Comparison of ENCODE assay signal across 8 mouse cellular contexts in the genomic region with DNA sequence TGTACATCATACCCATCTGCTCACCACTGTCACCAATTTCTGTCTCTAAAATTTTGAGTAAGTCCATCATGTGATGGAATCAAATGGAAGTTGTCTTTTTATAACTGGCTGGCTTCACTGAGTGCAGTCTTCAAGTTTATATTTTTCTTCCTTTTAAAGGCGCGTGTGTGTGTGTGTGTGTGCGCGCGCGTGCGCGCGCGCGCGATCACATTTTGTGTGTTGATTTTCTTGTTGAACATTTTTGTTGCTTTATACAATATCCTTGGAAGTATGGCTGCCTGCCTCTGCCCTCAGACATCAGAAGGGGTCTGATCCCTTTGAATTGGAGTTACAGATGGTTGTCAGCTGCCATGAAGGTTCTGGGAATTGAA. TPM values are rescaled to one million over a fixed set of nuclear protein-coding genes. Genes with fewer than 3 reads are reported as not detected.
DNase-seq lines count a peak whose midpoint lies in the region; ATAC-seq and TF ChIP-seq lines count a peak whose summit lies in the region.

No protein-coding gene starts in this region.

- H3K9ac ChIP-seq in heart, embryonic 15.5 days, result peak overlapping the region; percentile 76
- peak overlapping the region; percentile 70 for H3K9ac ChIP-seq in forebrain, embryonic 12.5 days
- H3K9ac ChIP-seq in liver, embryonic 13.5 days, result peak overlapping the region; percentile 99

- H3K27ac ChIP-seq in heart, embryonic 15.5 days, result peak overlapping the region; percentile 90; the same call in 1 of the 2 replicates
- H3K27ac ChIP-seq in forebrain, embryonic 12.5 days, result peak overlapping the region; percentile 95; the same call in 1 of the 2 replicates
- no peak overlapping the region; the same call in 1 of the 2 replicates for H3K27ac ChIP-seq in liver, embryonic 13.5 days

- H3K9me3 ChIP-seq in heart, embryonic 15.5 days (replicated peaks), result no peaks in the 10 kb centered on the region
- H3K9me3 ChIP-seq in G1E (replicated peaks), result no peaks in the 10 kb centered on the region
- H3K9me3 ChIP-seq in forebrain, embryonic 12.5 days, result no peaks in the 10 kb centered on the region
- H3K9me3 ChIP-seq in liver, embryonic 13.5 days (replicated peaks), result no peaks in the 10 kb centered on the region

- H3K4me2 ChIP-seq in heart, embryonic 15.5 days, result peak overlapping the region; percentile 83
- H3K4me2 ChIP-seq in forebrain, embryonic 12.5 days, result peak overlapping the region; percentile 82
- H3K4me2 ChIP-seq in liver, embryonic 13.5 days, result peak overlapping the region; percentile 82

- TF ChIP-seq CTCF in G1E (IDR thresholded peaks at IDR 0.05; ENCODE audit: low read depth, low read length), result no peak

- DNase-seq in heart, postnatal 4 days, result no peak
- DNase-seq in G1E (ENCODE audit: low spot score), result no peak
- no peak for DNase-seq in liver, embryonic 13.5 days
- no peak for DNase-seq in frontal cortex, postnatal 25 days (ENCODE audit: low spot score in 2 of 2)
- no peak for DNase-seq in spleen, postnatal 36 days (ENCODE audit: low spot score in 2 of 2)
- DNase-seq in spleen, postnatal 4 days (ENCODE audit: low spot score in 2 of 2), result no peak

- H3K4me1 ChIP-seq in heart, embryonic 15.5 days (replicated peaks), result peaks cover 10% of the 10 kb centered on the region
- peaks cover 33% of the 10 kb centered on the region for H3K4me1 ChIP-seq in G1E (ENCODE audit: insufficient read depth, low read depth, low read length)
- peaks cover 17% of the 10 kb centered on the region for H3K4me1 ChIP-seq in forebrain, embryonic 12.5 days
- H3K4me1 ChIP-seq in liver, embryonic 13.5 days (replicated peaks), result peaks cover 29% of the 10 kb centered on the region

- peak overlapping the region; percentile 92 for H3K4me3 ChIP-seq in heart, embryonic 15.5 days
- peak overlapping the region; percentile 93 for H3K4me3 ChIP-seq in G1E (ENCODE audit: low read depth, low read length)
- H3K4me3 ChIP-seq in forebrain, embryonic 12.5 days (replicated peaks), result peak overlapping the region; percentile 97
- H3K4me3 ChIP-seq in liver, embryonic 13.5 days (replicated peaks), result peak overlapping the region; percentile 96

- H3K36me3 ChIP-seq in heart, embryonic 15.5 days, result peaks cover 21% of the 10 kb centered on the region
- peaks cover 44% of the 10 kb centered on the region for H3K36me3 ChIP-seq in G1E (replicated peaks)
- H3K36me3 ChIP-seq in forebrain, embryonic 12.5 days (replicated peaks), result peaks cover 26% of the 10 kb centered on the region
- H3K36me3 ChIP-seq in liver, embryonic 13.5 days, result peaks cover 31% of the 10 kb centered on the region

- 48% methylated on average over 12 of the region's 12 CpGs for WGBS in heart, embryonic 15.5 days
- WGBS in forebrain, embryonic 12.5 days, result 50% methylated on average over 12 of the region's 12 CpGs
- WGBS in liver, embryonic 13.5 days (ENCODE audit: insufficient replicate concordance), result 57% methylated on average over 12 of the region's 12 CpGs

- H3K27me3 ChIP-seq in heart, embryonic 15.5 days, result no peaks in the 10 kb centered on the region
- no peaks in the 10 kb centered on the region for H3K27me3 ChIP-seq in G1E (ENCODE audit: insufficient read depth, low read length)
- H3K27me3 ChIP-seq in forebrain, embryonic 12.5 days, result no peaks in the 10 kb centered on the region
- no peaks in the 10 kb centered on the region for H3K27me3 ChIP-seq in liver, embryonic 13.5 days

- no peak for ATAC-seq in heart, embryonic 15.5 days (replicated peaks; ENCODE audit: insufficient number of reproducible peaks, insufficient read depth, low FRiP score, low read depth)
- no peak for ATAC-seq in G1E (ENCODE audit: extremely low read depth, insufficient number of reproducible peaks, low FRiP score, poor library complexity, severe bottlenecking)
- ATAC-seq in forebrain, embryonic 12.5 days (ENCODE audit: low FRiP score), result no peak
- no peak for ATAC-seq in liver, embryonic 13.5 days (ENCODE audit: low read depth)

RNA-seq across cellular contexts. Expression of a gene that starts 0.8 kb away (rescaled TPM):
- 405 and 410 TPM in 2 replicates for polyA plus RNA-seq in heart, embryonic 15.5 days (2015; fragmentation: Nextera tagmentation; extraction: Ambion mirVana)
- total RNA-seq in heart, postnatal 4 days (2021), result 100 to 1,000 TPM; 718 to 724 TPM
- total RNA-seq in G1E (2014; fragmentation: Nextera tagmentation) (3,999 and 4,209 TPM in 2 replicates), G1E (2017) (1,434 and 1,493 TPM in 2 replicates)
- polyA plus RNA-seq in G1E (2012), result 562 and 607 TPM in 2 replicates
- polyA plus RNA-seq in forebrain, embryonic 12.5 days (2016; fragmentation: Nextera tagmentation; extraction: Ambion mirVana), result 508 and 518 TPM in 2 replicates
- 624 and 653 TPM in 2 replicates for polyA plus RNA-seq in liver, embryonic 13.5 days (2015; fragmentation: Nextera tagmentation; extraction: Ambion mirVana)

RNA-seq across cellular contexts. Expression of a gene that starts 16.1 kb away (rescaled TPM):
- 28.6 and 30.4 TPM in 2 replicates for polyA plus RNA-seq in heart, embryonic 15.5 days (2015; fragmentation: Nextera tagmentation; extraction: Ambion mirVana)
- total RNA-seq in heart, postnatal 4 days (2021), result 10 to 100 TPM; 18.2 to 19.0 TPM
- not detected in 2 replicates for total RNA-seq in G1E (2014; fragmentation: Nextera tagmentation)
- 0.22 TPM in 1 of 2 replicates, not detected in the other for total RNA-seq in G1E (2017)
- polyA plus RNA-seq in G1E (2012), result not detected in 2 replicates
- 12.1 and 12.4 TPM in 2 replicates for polyA plus RNA-seq in forebrain, embryonic 12.5 days (2016; fragmentation: Nextera tagmentation; extraction: Ambion mirVana)
- 5.3 and 6.7 TPM in 2 replicates for polyA plus RNA-seq in liver, embryonic 13.5 days (2015; fragmentation: Nextera tagmentation; extraction: Ambion mirVana)
